Mouse (Mus musculus): Measurements from ENCODE around the gene Efcab1. TPM values are rescaled to one million over a fixed set of nuclear protein-coding genes. Genes with fewer than 3 reads are reported as not detected.

Gene Efcab1
- polyA plus RNA-seq, 1 experiment from 2014 or later: 3.5 TPM

DNA sequence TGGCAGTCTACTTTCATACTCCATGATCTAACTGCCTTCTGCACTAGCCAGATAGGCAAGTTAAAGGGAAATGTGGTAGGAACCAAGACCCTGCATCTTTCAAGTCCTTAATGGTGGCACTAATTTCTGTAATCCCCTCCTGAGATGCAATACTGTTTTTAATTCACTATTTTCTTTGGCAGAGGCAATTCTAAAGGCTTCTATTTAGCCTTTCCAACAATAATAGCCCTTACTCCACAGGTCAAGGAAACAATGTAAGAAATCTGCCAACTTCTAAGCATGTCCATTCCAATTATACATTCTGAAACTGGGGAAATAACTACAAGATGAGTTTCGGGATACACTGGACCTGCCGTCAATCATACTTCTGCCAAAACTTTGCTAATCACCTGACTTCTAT is 72.8 kb downstream of the Efcab1 start:
- Histone ChIP-seq H3K4me1 (ENCODE audit: control insufficient read depth, insufficient read depth, low read length) (no peaks in the 10 kb centered on the region), H3K27me3 (replicated peaks; ENCODE audit: control insufficient read depth, insufficient read depth, low read length) (no peaks in the 10 kb centered on the region), H3K27ac (ENCODE audit: low read length) (no peak overlapping the region), H3K9ac (ENCODE audit: low read depth, low read length) (no peak overlapping the region), H3K4me3 (ENCODE audit: low read length) (no peak overlapping the region), H3K4me2 (ENCODE audit: low read depth, low read length) (no peak overlapping the region), H3K36me3 (ENCODE audit: control insufficient read depth, insufficient read depth, low read length) (no peaks in the 10 kb centered on the region), H3K9me3 (ENCODE audit: control insufficient read depth, low read length) (no peaks in the 10 kb centered on the region)
- ATAC-seq: no peak
- WGBS: 90% methylated on average over 2 of the region's 2 CpGs

DNA sequence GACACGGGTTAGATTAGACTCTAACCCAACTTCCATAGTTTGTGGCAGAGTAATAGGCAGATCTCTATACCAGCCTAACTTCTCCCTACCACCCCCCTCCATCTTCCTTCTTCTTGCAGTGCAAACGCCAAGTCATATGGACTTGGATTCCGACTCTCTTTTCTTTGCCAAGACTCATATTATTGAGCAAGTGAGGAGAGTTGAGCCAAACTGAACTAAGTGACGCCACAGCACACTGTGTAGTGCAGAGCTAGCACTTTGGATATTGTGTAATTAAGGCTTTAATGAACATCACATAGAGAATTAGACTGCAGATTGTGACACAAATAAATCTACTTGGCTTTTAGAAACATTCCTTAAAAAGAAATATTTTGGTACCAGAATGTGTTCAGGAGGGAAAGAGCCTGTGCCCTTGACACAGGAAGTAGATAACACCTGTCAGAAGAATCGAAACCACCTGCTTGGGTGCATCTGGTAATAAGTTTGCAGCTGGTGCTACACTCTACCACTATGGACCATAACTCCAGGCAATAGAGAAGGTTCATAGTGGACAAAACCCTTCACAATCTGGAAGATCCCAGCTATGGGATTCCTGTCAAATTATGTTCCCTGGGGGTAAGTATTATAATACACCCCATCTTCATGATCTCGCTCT is 83.3 kb downstream of the Efcab1 start:
- Histone ChIP-seq H3K36me3 (ENCODE audit: control insufficient read depth, insufficient read depth, low read length) (no peaks in the 10 kb centered on the region), H3K4me2 (ENCODE audit: low read depth, low read length) (no peak overlapping the region), H3K9ac (ENCODE audit: low read depth, low read length) (no peak overlapping the region), H3K9me3 (ENCODE audit: control insufficient read depth, low read length) (no peaks in the 10 kb centered on the region), H3K27ac (ENCODE audit: low read length) (no peak overlapping the region), H3K4me1 (ENCODE audit: control insufficient read depth, insufficient read depth, low read length) (peaks cover 4% of the 10 kb centered on the region; the same call in 1 of the 2 replicates), H3K4me3 (ENCODE audit: low read length) (no peak overlapping the region), H3K27me3 (replicated peaks; ENCODE audit: control insufficient read depth, insufficient read depth, low read length) (no peaks in the 10 kb centered on the region)
- 76% methylated on average over 6 of the region's 6 CpGs for WGBS
- no peak for ATAC-seq

DNA sequence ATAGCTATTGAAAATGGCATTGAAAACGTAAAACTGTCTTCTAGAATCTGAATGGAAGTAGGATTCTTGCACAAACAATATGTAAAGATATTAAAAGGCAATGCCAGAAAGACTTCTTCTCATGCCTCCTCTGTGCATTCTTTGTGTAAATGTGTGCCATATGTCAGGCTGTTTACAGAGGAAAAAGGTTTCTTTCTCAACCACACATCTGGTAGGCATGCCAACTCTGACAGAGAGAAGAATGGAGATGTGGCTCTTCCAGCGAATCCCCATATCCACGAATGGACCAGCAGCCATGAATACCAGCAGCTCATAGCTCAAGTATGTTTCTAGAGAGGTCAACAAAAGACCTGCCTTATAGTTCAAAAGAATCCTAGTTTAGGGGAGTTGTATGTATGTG is 84.6 kb downstream of the Efcab1 start:
- H3K36me3 ChIP-seq (ENCODE audit: control insufficient read depth, insufficient read depth, low read length): no peaks in the 10 kb centered on the region
- no peak overlapping the region for H3K27ac ChIP-seq (ENCODE audit: low read length)
- H3K27me3 ChIP-seq (replicated peaks; ENCODE audit: control insufficient read depth, insufficient read depth, low read length): no peaks in the 10 kb centered on the region
- peaks cover 4% of the 10 kb centered on the region; the same call in 1 of the 2 replicates for H3K4me1 ChIP-seq (ENCODE audit: control insufficient read depth, insufficient read depth, low read length)
- H3K4me3 ChIP-seq (ENCODE audit: low read length): no peak overlapping the region
- no peak for ATAC-seq
- 80% methylated on average over 3 of the region's 3 CpGs for WGBS
- H3K4me2 ChIP-seq (ENCODE audit: low read depth, low read length): no peak overlapping the region
- H3K9ac ChIP-seq (ENCODE audit: low read depth, low read length): no peak overlapping the region
- H3K9me3 ChIP-seq (ENCODE audit: control insufficient read depth, low read length): no peaks in the 10 kb centered on the region

DNA sequence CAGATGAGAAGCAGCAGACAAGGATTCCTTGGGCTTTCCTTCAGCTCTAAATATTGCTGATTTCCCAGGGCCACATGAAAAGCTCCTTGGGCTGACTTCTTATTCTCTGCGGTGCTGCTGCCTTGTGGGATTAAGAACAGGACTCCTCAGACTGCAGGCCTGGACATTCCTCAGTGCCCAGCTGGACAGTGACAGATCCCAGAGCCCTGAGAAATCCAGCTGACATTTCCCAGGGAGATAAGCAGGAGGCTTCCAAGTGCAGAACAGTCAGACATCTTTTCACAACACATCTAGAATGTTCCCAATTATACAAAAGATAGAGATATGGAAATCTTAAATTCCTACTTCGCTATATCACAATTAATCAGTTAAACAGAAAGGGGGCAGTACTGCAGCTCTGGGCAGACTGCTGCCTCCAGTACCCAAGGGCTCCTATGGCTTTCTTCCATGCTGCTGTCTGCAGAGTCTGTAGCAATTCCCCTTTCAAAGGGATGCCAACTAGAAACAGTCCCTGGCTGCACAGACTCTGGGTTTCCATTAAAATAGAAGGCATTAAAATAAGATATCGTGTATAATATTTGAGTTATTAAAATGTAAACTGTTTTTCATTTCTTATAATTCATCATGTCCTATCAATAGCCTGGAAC is 86.2 kb downstream of the Efcab1 start:
- peaks cover 4% of the 10 kb centered on the region; the same call in 1 of the 2 replicates for H3K4me1 ChIP-seq (ENCODE audit: control insufficient read depth, insufficient read depth, low read length)
- ATAC-seq: no peak
- no peaks in the 10 kb centered on the region for H3K36me3 ChIP-seq (ENCODE audit: control insufficient read depth, insufficient read depth, low read length)
- no peaks in the 10 kb centered on the region for H3K9me3 ChIP-seq (ENCODE audit: control insufficient read depth, low read length)
- H3K4me2 ChIP-seq (ENCODE audit: low read depth, low read length): no peak overlapping the region
- no peaks in the 10 kb centered on the region for H3K27me3 ChIP-seq (replicated peaks; ENCODE audit: control insufficient read depth, insufficient read depth, low read length)
- WGBS: 57% methylated on average over 3 of the region's 3 CpGs
- H3K9ac ChIP-seq (ENCODE audit: low read depth, low read length): no peak overlapping the region
- H3K27ac ChIP-seq (ENCODE audit: low read length): no peak overlapping the region
- no peak overlapping the region for H3K4me3 ChIP-seq (ENCODE audit: low read length)

DNA sequence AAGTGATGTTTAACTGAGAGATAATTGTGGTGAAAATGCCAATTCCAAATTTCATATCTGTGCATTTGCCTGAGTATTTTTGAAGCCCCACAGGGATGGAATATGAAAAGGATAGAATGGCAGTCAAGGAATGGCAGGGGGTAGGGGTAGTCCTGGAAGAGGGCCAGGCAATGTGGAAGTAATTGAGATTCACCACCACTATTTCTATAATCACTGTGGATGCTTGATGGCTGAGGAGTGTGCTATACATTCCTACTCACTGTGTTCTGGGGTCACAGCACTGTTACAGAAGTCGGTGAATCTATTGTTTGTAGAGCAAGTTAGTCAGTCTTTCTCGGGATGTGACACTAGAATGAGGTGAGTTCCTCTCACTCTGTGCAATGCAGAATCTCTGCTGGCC is 108.3 kb downstream of the Efcab1 start:
- Histone ChIP-seq H3K36me3 (ENCODE audit: control insufficient read depth, insufficient read depth, low read length) (no peaks in the 10 kb centered on the region), H3K4me3 (ENCODE audit: low read length) (no peak overlapping the region), H3K4me2 (ENCODE audit: low read depth, low read length) (no peak overlapping the region), H3K9me3 (ENCODE audit: control insufficient read depth, low read length) (no peaks in the 10 kb centered on the region), H3K27me3 (replicated peaks; ENCODE audit: control insufficient read depth, insufficient read depth, low read length) (no peaks in the 10 kb centered on the region), H3K9ac (ENCODE audit: low read depth, low read length) (no peak overlapping the region), H3K27ac (ENCODE audit: low read length) (no peak overlapping the region), H3K4me1 (ENCODE audit: control insufficient read depth, insufficient read depth, low read length) (no peaks in the 10 kb centered on the region)
- ATAC-seq: no peak
- 74% methylated on average over 2 of the region's 2 CpGs for WGBS

All from intestine, embryonic 16.5 days (tissue).